Mouse (Mus musculus): ENCODE data around the gene Phf5a. TPM values are rescaled to one million over a fixed set of nuclear protein-coding genes. Genes with fewer than 3 reads are reported as not detected.
"Not testable (repeated sequence)": the region's sequence is repeated elsewhere in the genome, so short reads cannot be mapped to it uniquely, and the experiment has no call there.

Phf5a gene
- total RNA-seq, 1 experiment: 157 TPM

DNA sequence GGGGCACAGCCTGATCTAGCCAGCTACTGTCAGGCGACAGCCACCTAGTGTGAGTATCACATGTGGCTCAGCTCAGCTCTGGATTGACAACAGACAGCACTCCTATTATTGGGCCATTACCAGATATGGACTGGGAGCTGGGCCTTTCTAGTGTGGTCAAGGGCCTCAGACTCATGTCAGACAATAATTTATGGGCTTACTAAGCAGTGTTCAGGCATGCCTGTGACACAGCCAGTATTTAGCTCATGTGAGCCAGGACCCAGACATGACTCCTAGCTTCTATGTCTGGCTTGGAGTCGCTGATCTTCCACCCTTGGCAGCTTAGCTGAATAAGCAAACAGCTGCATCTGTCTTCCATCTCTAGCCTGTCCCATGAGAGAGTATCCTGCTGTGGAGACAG is 40.8 kb upstream of the Phf5a start:
- Histone ChIP-seq H3K36me3 (ENCODE audit: control insufficient read depth, insufficient read depth, low read length, poor library complexity, severe bottlenecking) (peaks cover 73% of the 10 kb centered on the region), H3K9me3 (ENCODE audit: control insufficient read depth, insufficient read depth, low read depth, low read length) (no peaks in the 10 kb centered on the region; the same call in 1 of the 2 replicates), H3K4me3 (ENCODE audit: insufficient read depth in 1 of 2, low read depth in 1 of 2, low read length in 2 of 2, poor library complexity in 1 of 2, severe bottlenecking in 1 of 2) (no peak overlapping the region), H3K4me1 (ENCODE audit: control insufficient read depth in 2 of 2, insufficient read depth in 2 of 2, low read length in 2 of 2, poor library complexity in 1 of 2) (peaks cover 0 to 4% of the 10 kb centered on the region in 2 experiments; a peak in 1 of 4 replicates), H3K27ac (ENCODE audit: insufficient read depth, low read depth, low read length, poor library complexity, severe bottlenecking) (no peak overlapping the region), H3K9ac (ENCODE audit: insufficient read depth, low read depth, low read length, poor library complexity, severe bottlenecking) (no peak overlapping the region)
- no peak for TF ChIP-seq ZNF384 (IDR thresholded peaks at IDR 0.05; ENCODE audit: low read depth, low read length)
- TF ChIP-seq ZC3H11A (IDR thresholded peaks at IDR 0.05; ENCODE audit: borderline replicate concordance, low read depth, low read length): no peak
- TF ChIP-seq CHD2 (IDR thresholded peaks at IDR 0.05; ENCODE audit: low read depth, low read length): no peak
- TF ChIP-seq MAFK (IDR thresholded peaks at IDR 0.05; ENCODE audit: insufficient read depth, low read depth, low read length): no peak
- TF ChIP-seq HCFC1 (IDR thresholded peaks at IDR 0.05; ENCODE audit: borderline replicate concordance, insufficient read depth, low read length): no peak
- in situ Hi-C loops (cut with MboI; ENCODE audit: low sequenced_read_pairs in 2 of 2, unreplicated experiment in 2 of 2): no loop called here
- DNase-seq (ENCODE audit: low read depth, low spot score): no peak

DNA sequence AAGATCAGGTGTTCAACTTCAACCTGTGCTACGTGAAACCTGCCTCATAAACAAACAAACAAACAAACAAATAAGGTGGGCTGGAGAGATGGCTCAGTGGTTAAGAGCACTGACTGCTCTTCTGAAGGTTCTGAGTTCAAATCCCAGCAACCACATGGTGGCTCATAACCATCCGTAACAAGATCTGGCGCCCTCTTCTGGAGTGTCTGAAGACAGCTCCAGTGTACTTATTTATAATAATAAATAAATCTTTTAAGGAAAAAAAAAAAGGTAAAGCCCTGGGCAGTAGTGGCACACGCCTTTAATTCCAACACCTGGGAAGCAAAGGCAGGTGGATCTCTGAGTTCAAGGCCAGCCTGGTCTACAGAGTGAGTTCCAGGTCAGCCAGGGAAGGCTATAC is 37.1 kb upstream of the Phf5a start:
- H3K4me1 ChIP-seq (ENCODE audit: control insufficient read depth in 2 of 2, insufficient read depth in 2 of 2, low read length in 2 of 2, poor library complexity in 1 of 2); H3K9ac ChIP-seq (ENCODE audit: insufficient read depth, low read depth, low read length, poor library complexity, severe bottlenecking); H3K27ac ChIP-seq (ENCODE audit: insufficient read depth, low read depth, low read length, poor library complexity, severe bottlenecking); DNase-seq (ENCODE audit: low read depth, low spot score); H3K9me3 ChIP-seq (ENCODE audit: control insufficient read depth, insufficient read depth, low read depth, low read length); H3K4me3 ChIP-seq (ENCODE audit: insufficient read depth in 1 of 2, low read depth in 1 of 2, low read length in 2 of 2, poor library complexity in 1 of 2, severe bottlenecking in 1 of 2); in situ Hi-C loops (cut with MboI; ENCODE audit: low sequenced_read_pairs in 2 of 2, unreplicated experiment in 2 of 2): not testable (repeated sequence)
- H3K36me3 ChIP-seq (ENCODE audit: control insufficient read depth, insufficient read depth, low read length, poor library complexity, severe bottlenecking): peaks cover 60% of the 10 kb centered on the region

DNA sequence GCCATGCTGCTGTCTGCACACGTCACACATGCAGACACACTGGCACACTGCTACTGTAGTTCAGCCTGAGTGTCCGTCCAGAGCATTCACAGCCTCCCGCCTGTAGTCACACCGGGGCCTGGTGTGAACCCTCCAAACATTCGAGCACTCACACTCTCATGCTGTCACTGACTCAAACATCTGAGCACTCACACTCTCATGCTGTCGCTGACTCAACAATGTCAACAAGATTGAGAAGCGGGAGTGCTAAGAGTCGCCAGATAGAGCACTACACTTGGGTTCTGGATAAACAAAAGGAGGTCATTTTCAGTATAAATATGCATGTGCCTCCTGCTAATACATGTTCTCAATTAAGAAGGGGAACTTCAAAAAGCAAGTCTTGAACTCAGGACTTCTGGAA is 36.2 kb upstream of the Phf5a start:
- TF ChIP-seq ZC3H11A (IDR thresholded peaks at IDR 0.05; ENCODE audit: borderline replicate concordance, low read depth, low read length) (no peak), HCFC1 (IDR thresholded peaks at IDR 0.05; ENCODE audit: borderline replicate concordance, insufficient read depth, low read length) (no peak), MAFK (IDR thresholded peaks at IDR 0.05; ENCODE audit: insufficient read depth, low read depth, low read length) (no peak), ZNF384 (IDR thresholded peaks at IDR 0.05; ENCODE audit: low read depth, low read length) (no peak), CHD2 (IDR thresholded peaks at IDR 0.05; ENCODE audit: low read depth, low read length) (no peak)
- in situ Hi-C loops (cut with MboI; ENCODE audit: low sequenced_read_pairs in 2 of 2, unreplicated experiment in 2 of 2): no loop called here
- DNase-seq (ENCODE audit: low read depth, low spot score): no peak
- no peaks in the 10 kb centered on the region; the same call in 1 of the 2 replicates for H3K9me3 ChIP-seq (ENCODE audit: control insufficient read depth, insufficient read depth, low read depth, low read length)
- H3K4me3 ChIP-seq (ENCODE audit: insufficient read depth in 1 of 2, low read depth in 1 of 2, low read length in 2 of 2, poor library complexity in 1 of 2, severe bottlenecking in 1 of 2): no peak overlapping the region
- peaks cover 56% of the 10 kb centered on the region for H3K36me3 ChIP-seq (ENCODE audit: control insufficient read depth, insufficient read depth, low read length, poor library complexity, severe bottlenecking)
- no peak overlapping the region for H3K9ac ChIP-seq (ENCODE audit: insufficient read depth, low read depth, low read length, poor library complexity, severe bottlenecking)
- peaks cover 0 to 4% of the 10 kb centered on the region in 2 experiments; a peak in 1 of 4 replicates for H3K4me1 ChIP-seq (ENCODE audit: control insufficient read depth in 2 of 2, insufficient read depth in 2 of 2, low read length in 2 of 2, poor library complexity in 1 of 2)
- H3K27ac ChIP-seq (ENCODE audit: insufficient read depth, low read depth, low read length, poor library complexity, severe bottlenecking): no peak overlapping the region

DNA sequence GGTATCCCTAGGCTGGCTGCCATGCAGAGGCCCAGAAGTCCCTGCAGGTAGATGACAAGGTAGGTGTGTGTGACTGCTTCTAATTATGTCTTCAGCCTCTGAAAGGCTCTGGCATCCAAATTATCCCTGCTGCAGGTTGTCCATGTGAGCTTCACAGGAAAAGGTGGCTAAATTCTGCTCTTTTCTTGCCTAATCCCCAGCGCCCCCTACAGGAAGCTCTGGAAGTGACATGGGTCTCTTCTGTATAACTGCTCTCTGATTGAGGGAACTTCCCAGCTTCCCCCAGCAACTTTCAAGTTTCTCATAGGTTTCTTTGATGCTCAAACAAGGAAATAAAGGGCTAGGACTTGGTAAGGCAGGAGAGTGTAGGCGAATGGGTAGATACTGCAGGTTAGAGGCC is 33.2 kb upstream of the Phf5a start:
- TF ChIP-seq ZC3H11A (IDR thresholded peaks at IDR 0.05; ENCODE audit: borderline replicate concordance, low read depth, low read length) (no peak), MAFK (IDR thresholded peaks at IDR 0.05; ENCODE audit: insufficient read depth, low read depth, low read length) (no peak), ZNF384 (IDR thresholded peaks at IDR 0.05; ENCODE audit: low read depth, low read length) (no peak), HCFC1 (IDR thresholded peaks at IDR 0.05; ENCODE audit: borderline replicate concordance, insufficient read depth, low read length) (no peak), CHD2 (IDR thresholded peaks at IDR 0.05; ENCODE audit: low read depth, low read length) (no peak)
- in situ Hi-C loops (cut with MboI; ENCODE audit: low sequenced_read_pairs in 2 of 2, unreplicated experiment in 2 of 2): no loop called here
- peaks cover 47% of the 10 kb centered on the region for H3K36me3 ChIP-seq (ENCODE audit: control insufficient read depth, insufficient read depth, low read length, poor library complexity, severe bottlenecking)

DNA sequence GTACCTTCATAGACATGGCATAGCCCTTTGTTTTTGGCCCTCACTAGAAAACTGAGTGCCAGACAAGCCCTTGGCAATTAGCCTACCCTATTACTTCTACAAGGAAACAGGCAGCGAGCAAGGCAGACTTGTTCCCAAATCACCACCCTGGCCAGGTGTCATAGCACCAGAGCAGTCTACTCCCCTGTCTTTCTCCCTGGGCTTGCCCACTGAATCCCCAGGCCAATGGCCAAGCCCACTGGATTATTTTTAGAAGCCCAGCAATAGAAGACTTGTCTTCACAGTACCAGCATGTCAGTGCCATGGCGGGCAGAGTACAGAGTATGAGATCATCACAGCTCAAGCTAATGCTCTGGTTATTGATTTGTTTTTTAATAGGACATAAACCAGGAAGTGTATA is 27.0 kb upstream of the Phf5a start:
- Histone ChIP-seq H3K9ac (ENCODE audit: insufficient read depth, low read depth, low read length, poor library complexity, severe bottlenecking) (no peak overlapping the region), H3K27ac (ENCODE audit: insufficient read depth, low read depth, low read length, poor library complexity, severe bottlenecking) (no peak overlapping the region), H3K4me3 (ENCODE audit: insufficient read depth in 1 of 2, low read depth in 1 of 2, low read length in 2 of 2, poor library complexity in 1 of 2, severe bottlenecking in 1 of 2) (no peak overlapping the region), H3K9me3 (ENCODE audit: control insufficient read depth, insufficient read depth, low read depth, low read length) (no peaks in the 10 kb centered on the region), H3K4me1 (ENCODE audit: control insufficient read depth in 2 of 2, insufficient read depth in 2 of 2, low read length in 2 of 2, poor library complexity in 1 of 2) (peaks cover 0 to 2% of the 10 kb centered on the region in 2 experiments; a peak in 1 of 4 replicates), H3K36me3 (ENCODE audit: control insufficient read depth, insufficient read depth, low read length, poor library complexity, severe bottlenecking) (peaks cover 49% of the 10 kb centered on the region)
- TF ChIP-seq MAFK (IDR thresholded peaks at IDR 0.05; ENCODE audit: insufficient read depth, low read depth, low read length) (no peak), HCFC1 (IDR thresholded peaks at IDR 0.05; ENCODE audit: borderline replicate concordance, insufficient read depth, low read length) (no peak), ZNF384 (IDR thresholded peaks at IDR 0.05; ENCODE audit: low read depth, low read length) (no peak), CHD2 (IDR thresholded peaks at IDR 0.05; ENCODE audit: low read depth, low read length) (no peak), ZC3H11A (IDR thresholded peaks at IDR 0.05; ENCODE audit: borderline replicate concordance, low read depth, low read length) (no peak)
- DNase-seq (ENCODE audit: low read depth, low spot score): no peak
- in situ Hi-C loops (cut with MboI; ENCODE audit: low sequenced_read_pairs in 2 of 2, unreplicated experiment in 2 of 2): no loop called here

More for the DNA sequence above, 33.2 kb upstream of the Phf5a start:
- DNase-seq (ENCODE audit: low read depth, low spot score): peak; percentile 71
- Histone ChIP-seq H3K4me1 (ENCODE audit: control insufficient read depth in 2 of 2, insufficient read depth in 2 of 2, low read length in 2 of 2, poor library complexity in 1 of 2) (no peaks in the 10 kb centered on the region), H3K27ac (ENCODE audit: insufficient read depth, low read depth, low read length, poor library complexity, severe bottlenecking) (no peak overlapping the region), H3K9ac (ENCODE audit: insufficient read depth, low read depth, low read length, poor library complexity, severe bottlenecking) (no peak overlapping the region), H3K9me3 (ENCODE audit: control insufficient read depth, insufficient read depth, low read depth, low read length) (no peaks in the 10 kb centered on the region; the same call in 1 of the 2 replicates), H3K4me3 (ENCODE audit: insufficient read depth in 1 of 2, low read depth in 1 of 2, low read length in 2 of 2, poor library complexity in 1 of 2, severe bottlenecking in 1 of 2) (no peak overlapping the region)
